Mouse (Mus musculus) forebrain, embryonic 15.5 days (tissue): ENCODE results near the gene Nsf. TPM values are rescaled to one million over a fixed set of nuclear protein-coding genes. Genes with fewer than 3 reads are reported as not detected.

Experiments used
- ATAC-seq: fragments of 200-750 bp; cut with Nextera tagmentation; replicated peaks from 2 replicates; pipeline ENCODE4 v1.8.0; 2017; ENCODE audit warnings: mild to moderate bottlenecking, moderate TSS enrichment, moderate library complexity
- H3K27ac ChIP-seq: fragments of 300-500 bp; sonication (generic); replicated peaks from 2 replicates; pipeline ENCODE4 v1.5.1; 2015; ENCODE audit warnings: mild to moderate bottlenecking, inconsistent platforms
- H3K27me3 ChIP-seq: fragments of 300-500 bp; sonication (generic); 2 replicates; pipeline ENCODE4 v1.6.1; 2015; ENCODE audit warnings: inconsistent platforms
- H3K36me3 ChIP-seq: fragments of 300-500 bp; sonication (generic); 2 replicates; pipeline ENCODE4 v1.6.1; 2015; ENCODE audit warnings: mild to moderate bottlenecking, inconsistent platforms
- H3K4me1 ChIP-seq: fragments of 300-500 bp; sonication (generic); 2 replicates; pipeline ENCODE4 v1.6.1; 2015; ENCODE audit warnings: inconsistent platforms
- H3K4me2 ChIP-seq: fragments of 300-500 bp; sonication (generic); replicated peaks from 2 replicates; pipeline ENCODE4 v1.6.1; 2015; ENCODE audit warnings: mild to moderate bottlenecking, inconsistent platforms
- H3K4me3 ChIP-seq: fragments of 300-500 bp; sonication (generic); 2 replicates; pipeline ENCODE4 v1.5.1; 2015; ENCODE audit warnings: mild to moderate bottlenecking, inconsistent platforms
- H3K9ac ChIP-seq: fragments of 300-500 bp; sonication (generic); replicated peaks from 2 replicates; pipeline ENCODE4 v1.6.1; 2015; ENCODE audit warnings: mild to moderate bottlenecking, inconsistent platforms
- H3K9me3 ChIP-seq: fragments of 300-500 bp; sonication (generic); 2 replicates; pipeline ENCODE4 v1.6.1; 2016; ENCODE audit warnings: inconsistent platforms
- WGBS: fragments of 180-500 bp; shearing (Covaris S2); methylation state at CpG from one replicate; pipeline ENCODE4 v1.1.7; 2015; ENCODE audit warnings: mixed read lengths; 5-methylcytosine and 5-hydroxymethylcytosine counted together
- polyA plus RNA-seq: library from polyadenylated mRNA; unstranded; fragments of >200 nt; fragmentation: Nextera tagmentation; extraction: Ambion mirVana; gene quantifications from 2 replicates; pipeline ENCODE4 v1.2.1, GENCODE M21; 2015

Nsf gene
- polyA plus RNA-seq, 1 experiment from 2014 or later: 94.5 TPM

DNA sequence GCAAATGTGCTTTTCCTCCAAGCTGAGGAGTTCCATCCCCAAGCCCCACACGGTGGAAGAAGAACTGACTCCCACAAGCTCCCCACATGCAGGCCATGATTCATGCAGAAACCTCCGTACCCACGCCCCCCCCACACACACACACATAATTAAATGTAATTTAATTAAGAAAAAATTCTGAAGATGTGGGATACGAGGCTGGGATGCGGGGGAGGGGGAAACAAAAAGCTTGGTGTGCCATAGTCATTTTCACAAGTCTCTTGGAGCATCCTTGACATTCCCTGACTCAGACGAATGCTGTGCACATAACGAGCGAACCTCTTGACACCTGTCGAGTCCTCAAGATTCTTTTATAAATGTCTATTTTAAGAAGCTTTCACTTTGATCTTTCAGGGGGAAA is 16.4 kb downstream of the Nsf start:
- Histone ChIP-seq H3K9ac (no peak overlapping the region), H3K27ac (no peak overlapping the region), H3K4me2 (no peak overlapping the region), H3K4me3 (no peak overlapping the region), H3K4me1 (peaks cover 19% of the 10 kb centered on the region), H3K9me3 (no peaks in the 10 kb centered on the region), H3K27me3 (no peaks in the 10 kb centered on the region), H3K36me3 (no peaks in the 10 kb centered on the region)
- ATAC-seq: no peak
- WGBS: 54% methylated on average over 9 of the region's 9 CpGs

- WGBS: 2% methylated on average over 2 of the region's 2 CpGs
- Histone ChIP-seq H3K27ac (no peak overlapping the region), H3K27me3 (no peaks in the 10 kb centered on the region), H3K4me3 (no peak overlapping the region), H3K36me3 (no peaks in the 10 kb centered on the region), H3K4me1 (peaks cover 19% of the 10 kb centered on the region), H3K9ac (no peak overlapping the region), H3K9me3 (no peaks in the 10 kb centered on the region), H3K4me2 (no peak overlapping the region)
- no peak for ATAC-seq
Measured at GRCm38 (mm10) chr11:103935717-103936116, 18.1 kb downstream of the Nsf start.

- Histone ChIP-seq H3K9me3 (no peaks in the 10 kb centered on the region), H3K36me3 (no peaks in the 10 kb centered on the region), H3K27ac (no peak overlapping the region), H3K4me1 (peaks cover 19% of the 10 kb centered on the region), H3K27me3 (no peaks in the 10 kb centered on the region), H3K4me3 (no peak overlapping the region), H3K4me2 (no peak overlapping the region), H3K9ac (no peak overlapping the region)
- no peak for ATAC-seq
- 74% methylated on average over 6 of the region's 6 CpGs for WGBS
Measured at GRCm38 (mm10) chr11:103933886-103934285, 20.0 kb downstream of the Nsf start.

DNA sequence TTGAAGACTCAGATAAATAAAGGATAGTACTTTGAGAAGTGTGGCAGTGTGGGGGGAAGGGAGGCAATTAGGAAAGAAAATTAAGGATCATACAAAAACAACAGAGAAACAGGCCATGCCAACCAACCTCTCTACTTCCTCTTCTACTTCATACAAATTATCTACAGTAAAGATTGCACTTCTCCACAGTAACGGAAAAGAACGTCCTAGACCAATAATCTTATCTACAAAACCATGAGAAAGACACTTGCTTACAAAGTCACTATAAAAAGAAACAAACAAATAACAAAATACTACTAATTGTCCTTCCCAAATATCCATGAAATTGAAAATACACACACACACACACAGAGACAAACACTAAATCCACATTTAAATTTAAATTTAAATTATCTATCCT is 29.9 kb downstream of the Nsf start:
- H3K27ac ChIP-seq: no peak overlapping the region
- ATAC-seq: no peak
- WGBS: 100% methylated on average over 2 of the region's 2 CpGs

GRCm38 (mm10) chr11:103923272-103923671 is 30.6 kb downstream of the Nsf start:
- H3K27me3 ChIP-seq: no peaks in the 10 kb centered on the region
- no peaks in the 10 kb centered on the region for H3K9me3 ChIP-seq
- H3K4me2 ChIP-seq: no peak overlapping the region
- no peak overlapping the region for H3K27ac ChIP-seq
- no peaks in the 10 kb centered on the region for H3K4me1 ChIP-seq
- no peak for ATAC-seq
- H3K9ac ChIP-seq: no peak overlapping the region
- no peak overlapping the region for H3K4me3 ChIP-seq
- 81% methylated on average over 4 of the region's 4 CpGs for WGBS
- 0 out of 2 replicates have a peak, but pooled peaks cover 4% of the 10 kb centered on the region for H3K36me3 ChIP-seq

More for the DNA sequence above, 29.9 kb downstream of the Nsf start:
- H3K4me3 ChIP-seq: no peak overlapping the region
- H3K36me3 ChIP-seq: 0 out of 2 replicates have a peak, but pooled peaks cover 4% of the 10 kb centered on the region
- no peaks in the 10 kb centered on the region for H3K9me3 ChIP-seq
- no peak overlapping the region for H3K9ac ChIP-seq
- no peak overlapping the region for H3K4me2 ChIP-seq
- H3K4me1 ChIP-seq: no peaks in the 10 kb centered on the region
- no peaks in the 10 kb centered on the region for H3K27me3 ChIP-seq

- ATAC-seq: no peak
- no peaks in the 10 kb centered on the region for H3K27me3 ChIP-seq
- H3K36me3 ChIP-seq: 0 out of 2 replicates have a peak, but pooled peaks cover 4% of the 10 kb centered on the region
- H3K4me2 ChIP-seq: no peak overlapping the region
- H3K4me1 ChIP-seq: no peaks in the 10 kb centered on the region
- H3K9ac ChIP-seq: no peak overlapping the region
- WGBS: 68% methylated on average over 10 of the region's 10 CpGs
- H3K9me3 ChIP-seq: no peaks in the 10 kb centered on the region
- no peak overlapping the region for H3K27ac ChIP-seq
- no peak overlapping the region for H3K4me3 ChIP-seq
Measured at GRCm38 (mm10) chr11:103922812-103923211, 31.0 kb downstream of the Nsf start.

DNA sequence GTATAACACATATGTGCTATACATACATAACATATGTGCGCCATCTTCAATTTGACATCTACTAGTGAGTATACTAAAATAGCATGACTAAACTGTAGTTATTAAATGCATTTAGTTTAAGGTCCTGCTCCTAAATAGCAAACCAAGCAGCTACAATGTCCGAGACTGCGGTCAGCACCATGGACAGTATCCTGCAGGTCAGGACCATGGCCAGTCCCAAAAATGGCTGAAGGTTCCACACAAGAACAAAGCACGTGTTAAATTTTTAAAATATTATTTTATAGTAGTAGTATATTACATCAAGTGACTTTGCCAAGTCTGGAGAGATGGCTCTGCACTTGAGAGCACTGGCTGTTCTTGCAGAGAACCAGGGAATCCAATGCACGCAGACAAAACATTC is 33.2 kb downstream of the Nsf start:
- H3K4me2 ChIP-seq: no peak overlapping the region
- WGBS: 72% methylated on average over 5 of the region's 5 CpGs

GRCm38 (mm10) chr11:103916807-103917206 is 37.0 kb downstream of the Nsf start:
- Histone ChIP-seq H3K9me3 (no peaks in the 10 kb centered on the region), H3K4me2 (no peak overlapping the region), H3K36me3 (peaks cover 37% of the 10 kb centered on the region), H3K27ac (no peak overlapping the region), H3K4me3 (no peak overlapping the region), H3K9ac (no peak overlapping the region), H3K4me1 (no peaks in the 10 kb centered on the region), H3K27me3 (no peaks in the 10 kb centered on the region)
- 85% methylated on average over 7 of the region's 7 CpGs for WGBS
- ATAC-seq: no peak

More for the DNA sequence above, 33.2 kb downstream of the Nsf start:
- ATAC-seq: no peak
- Histone ChIP-seq H3K27me3 (no peaks in the 10 kb centered on the region), H3K27ac (no peak overlapping the region), H3K4me3 (no peak overlapping the region), H3K9me3 (no peaks in the 10 kb centered on the region), H3K9ac (no peak overlapping the region), H3K4me1 (no peaks in the 10 kb centered on the region), H3K36me3 (peaks cover 10% of the 10 kb centered on the region; the same call in 1 of the 2 replicates)

- H3K27ac ChIP-seq: no peak overlapping the region
- WGBS: 93% methylated on average over 9 of the region's 9 CpGs
- ATAC-seq: no peak
- no peak overlapping the region for H3K9ac ChIP-seq
- no peaks in the 10 kb centered on the region for H3K4me1 ChIP-seq
- H3K36me3 ChIP-seq: peaks cover 33% of the 10 kb centered on the region
- no peak overlapping the region for H3K4me2 ChIP-seq
- no peaks in the 10 kb centered on the region for H3K27me3 ChIP-seq
- H3K4me3 ChIP-seq: no peak overlapping the region
- no peaks in the 10 kb centered on the region for H3K9me3 ChIP-seq
Measured at GRCm38 (mm10) chr11:103915686-103916085, 38.2 kb downstream of the Nsf start.

DNA sequence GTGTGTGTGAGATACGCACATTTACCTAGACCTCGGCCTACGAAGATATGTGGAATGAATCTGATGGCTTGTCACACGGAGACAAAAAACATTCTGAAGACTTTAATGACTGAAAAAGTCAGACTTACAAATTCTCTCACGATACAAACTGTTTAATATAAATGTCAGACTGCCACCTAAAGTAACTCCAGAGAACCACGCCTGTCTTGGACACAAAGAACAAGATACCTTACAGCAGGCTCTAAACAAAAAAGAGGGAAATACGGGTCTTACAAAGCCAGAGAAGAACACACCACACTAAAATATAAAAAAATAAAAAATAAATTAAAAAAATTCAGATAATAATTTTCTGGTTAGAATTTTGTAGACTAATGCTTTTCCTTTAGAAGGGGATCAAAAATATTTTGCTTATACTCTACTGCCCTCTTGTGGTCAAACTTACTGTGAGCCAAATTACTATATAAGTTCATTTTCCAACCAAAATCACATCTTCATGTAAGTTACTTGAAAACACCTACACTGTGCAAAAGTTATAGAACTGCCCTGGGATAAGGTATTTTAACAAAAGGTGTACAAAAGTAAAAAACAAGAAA is 42.8 kb downstream of the Nsf start:
- no peak overlapping the region for H3K9ac ChIP-seq
- no peaks in the 10 kb centered on the region for H3K4me1 ChIP-seq
- H3K27ac ChIP-seq: no peak overlapping the region
- H3K9me3 ChIP-seq: no peaks in the 10 kb centered on the region
- H3K4me3 ChIP-seq: no peak overlapping the region
- no peak for ATAC-seq
- H3K36me3 ChIP-seq: peaks cover 38% of the 10 kb centered on the region
- no peak overlapping the region for H3K4me2 ChIP-seq
- no peaks in the 10 kb centered on the region for H3K27me3 ChIP-seq
- 63% methylated on average over 7 of the region's 7 CpGs for WGBS

DNA sequence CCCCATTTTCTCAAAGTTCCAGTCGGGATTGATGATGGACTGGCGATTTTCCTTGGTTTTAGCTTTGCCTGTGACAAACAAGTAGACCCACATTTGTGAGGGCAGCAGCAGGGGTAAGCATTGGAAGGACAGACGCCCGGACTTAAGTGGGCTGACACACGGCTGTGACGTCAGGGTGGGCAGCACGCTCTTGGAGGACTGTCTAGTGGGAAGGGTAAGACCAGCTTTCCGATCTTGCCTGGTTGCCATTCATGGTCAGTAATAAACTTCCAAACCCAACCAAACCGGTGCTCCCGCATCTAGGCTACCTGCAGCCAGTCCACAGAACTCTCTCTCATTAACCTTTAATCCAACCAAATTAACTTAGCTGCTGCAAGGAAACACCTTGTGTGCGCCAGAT is 43.3 kb downstream of the Nsf start:
- Histone ChIP-seq H3K4me2 (no peak overlapping the region), H3K27me3 (no peaks in the 10 kb centered on the region), H3K4me1 (no peaks in the 10 kb centered on the region), H3K9me3 (no peaks in the 10 kb centered on the region), H3K36me3 (peaks cover 32% of the 10 kb centered on the region), H3K27ac (no peak overlapping the region), H3K4me3 (no peak overlapping the region), H3K9ac (no peak overlapping the region)
- ATAC-seq: no peak
- 91% methylated on average over 11 of the region's 11 CpGs for WGBS

DNA sequence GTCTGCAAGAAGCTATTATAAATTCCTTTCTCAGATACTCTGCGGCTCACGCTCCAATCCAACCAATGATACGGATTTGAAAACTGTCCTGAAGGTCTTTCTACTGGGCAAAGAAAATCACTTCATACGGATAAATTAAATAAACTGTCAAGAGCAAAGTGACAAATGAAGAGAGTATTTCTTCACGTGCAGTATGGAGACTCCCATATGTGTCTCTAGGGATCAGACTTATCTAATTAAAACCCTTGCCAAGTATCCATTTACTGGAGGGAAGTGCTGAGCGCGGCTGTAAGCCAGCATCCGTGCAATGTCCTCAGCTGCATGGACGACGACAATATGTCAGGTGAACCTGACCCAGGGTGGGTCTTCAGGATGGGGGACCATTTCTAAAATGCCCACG is 44.0 kb downstream of the Nsf start:
- no peak for ATAC-seq
- WGBS: 90% methylated on average over 11 of the region's 11 CpGs

GRCm38 (mm10) chr11:103909396-103909795 is 44.5 kb downstream of the Nsf start:
- no peak overlapping the region for H3K4me3 ChIP-seq
- H3K9me3 ChIP-seq: no peaks in the 10 kb centered on the region
- H3K4me1 ChIP-seq: no peaks in the 10 kb centered on the region
- H3K27me3 ChIP-seq: no peaks in the 10 kb centered on the region
- H3K9ac ChIP-seq: no peak overlapping the region
- no peak overlapping the region for H3K4me2 ChIP-seq
- no peak for ATAC-seq
- WGBS: 84% methylated on average over 12 of the region's 12 CpGs
- no peak overlapping the region for H3K27ac ChIP-seq
- H3K36me3 ChIP-seq: peaks cover 22% of the 10 kb centered on the region

More for the DNA sequence above, 44.0 kb downstream of the Nsf start:
- Histone ChIP-seq H3K9ac (no peak overlapping the region), H3K36me3 (peaks cover 25% of the 10 kb centered on the region), H3K9me3 (no peaks in the 10 kb centered on the region), H3K4me2 (no peak overlapping the region), H3K27me3 (no peaks in the 10 kb centered on the region), H3K4me1 (no peaks in the 10 kb centered on the region), H3K27ac (no peak overlapping the region), H3K4me3 (no peak overlapping the region)
